Mouse (Mus musculus) heart, postnatal 0 days (tissue): Measurements from ENCODE around the gene Vwf. TPM values are rescaled to one million over a fixed set of nuclear protein-coding genes. Genes with fewer than 3 reads are reported as not detected.

Source experiments
- ATAC-seq: fragments of 200-750 bp; cut with Nextera tagmentation; 2 replicates; pipeline ENCODE4 v1.8.0; 2017; ENCODE audit warnings: low read depth, moderate number of reproducible peaks, moderate library complexity; ENCODE audit not compliant: insufficient read depth
- DNase-seq: peaks from one replicate; pipeline ENCODE4 v3.0.0-alpha.2; 2016; ENCODE audit warnings: low spot score
- H3K27ac ChIP-seq: fragments of 300-500 bp; sonication (generic); 2 replicates; pipeline ENCODE4 v1.5.1; 2014; ENCODE audit warnings: low read depth, mild to moderate bottlenecking
- H3K27me3 ChIP-seq: fragments of 300-500 bp; sonication (generic); 2 replicates; pipeline ENCODE4 v1.6.1; 2014; ENCODE audit warnings: low read length, mixed read lengths; ENCODE audit not compliant: control insufficient read depth, insufficient read depth
- H3K36me3 ChIP-seq: fragments of 300-500 bp; sonication (generic); replicated peaks from 2 replicates; pipeline ENCODE4 v1.6.1; 2014; ENCODE audit warnings: low read length, mixed read lengths; ENCODE audit not compliant: control insufficient read depth, insufficient read depth
- H3K4me1 ChIP-seq: fragments of 300-500 bp; sonication (generic); 2 replicates; pipeline ENCODE4 v1.6.1; 2014; ENCODE audit warnings: antibody characterized with exemption; ENCODE audit not compliant: control insufficient read depth, insufficient read depth
- H3K4me2 ChIP-seq: fragments of 300-500 bp; sonication (generic); 2 replicates; pipeline ENCODE4 v1.6.1; 2014; ENCODE audit warnings: low read depth, mild to moderate bottlenecking, low read length, moderate library complexity
- H3K4me3 ChIP-seq: fragments of 300-500 bp; sonication (generic); 2 replicates; pipeline ENCODE4 v1.5.1; 2014; ENCODE audit warnings: low read depth, low read length
- H3K9ac ChIP-seq: fragments of 300-500 bp; sonication (generic); replicated peaks from 2 replicates; pipeline ENCODE4 v1.6.1; 2014; ENCODE audit warnings: low read depth, low read length, mixed read lengths
- H3K9me3 ChIP-seq: fragments of 300-500 bp; sonication (generic); replicated peaks from 2 replicates; pipeline ENCODE4 v1.6.1; 2016; ENCODE audit warnings: low read length; ENCODE audit not compliant: control insufficient read depth
- CTCF ChIP-seq: IDR thresholded peaks from 2 replicates; pipeline ENCODE4 v1.5.1; 2016; ENCODE audit warnings: antibody characterized with exemption, control low read depth, low read depth
- EP300 ChIP-seq: IDR thresholded peaks from 2 replicates; pipeline ENCODE4 v1.6.1; 2016; ENCODE audit warnings: antibody characterized with exemption, low read depth
- WGBS: fragments of 180-500 bp; shearing (Covaris S2); extraction: QIAGEN DNeasy Blood & Tissue Kit; methylation state at CpG from one replicate; pipeline ENCODE4 v1.1.7; 2014; 5-methylcytosine and 5-hydroxymethylcytosine counted together
- polyA plus RNA-seq: library from polyadenylated mRNA; unstranded; fragments of >200 nt; fragmentation: Nextera tagmentation; extraction: Ambion mirVana; gene quantifications from 2 replicates; pipeline ENCODE4 v1.2.1, GENCODE M21; 2015
- total RNA-seq: library from RNA; depleted of rRNA; stranded (reverse); fragments of >200 nt; gene quantifications from 2 replicates; pipeline ENCODE4 v1.2.3, GENCODE M21; 2014; ENCODE audit warnings: low replicate concordance

The Vwf gene
- total and polyA plus RNA-seq, 2 experiments from 2014 or later = 21.9 to 99.9 TPM

DNA sequence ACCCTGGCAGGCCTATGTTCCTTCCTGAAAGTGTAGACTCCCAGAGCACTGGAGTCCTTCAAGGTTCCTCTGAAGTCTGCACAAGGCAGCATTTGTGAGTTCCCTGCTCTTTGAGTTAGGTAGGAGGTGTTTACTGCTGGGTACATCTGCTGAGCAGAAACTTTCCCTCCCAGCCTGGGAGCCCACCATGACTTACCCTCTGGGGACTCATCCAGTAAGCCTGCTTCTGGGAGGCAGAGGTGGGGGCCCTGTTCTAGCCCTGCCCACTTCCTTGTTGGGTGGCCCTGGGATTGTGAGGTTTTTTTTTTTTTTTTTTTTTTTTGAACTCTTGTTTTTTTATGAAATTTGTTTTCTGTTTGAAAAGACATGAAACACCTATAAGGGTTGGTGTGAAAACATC lies 35.9 kb upstream of the Vwf start:
- Histone ChIP-seq H3K27ac (no peak overlapping the region), H3K4me1 (peaks cover 33% of the 10 kb centered on the region), H3K27me3 (no peaks in the 10 kb centered on the region), H3K9ac (no peak overlapping the region), H3K36me3 (no peaks in the 10 kb centered on the region), H3K9me3 (no peaks in the 10 kb centered on the region), H3K4me3 (no peak overlapping the region), H3K4me2 (no peak overlapping the region)
- DNase-seq = no peak
- TF ChIP-seq EP300 (no peak), CTCF (no peak)
- ATAC-seq = no peak

- H3K9ac ChIP-seq = no peak overlapping the region
- no peak for DNase-seq
- no peak overlapping the region for H3K4me3 ChIP-seq
- TF ChIP-seq CTCF = no peak
- 71% methylated on average over 7 of the region's 7 CpGs for WGBS
- no peak for ATAC-seq
- no peaks in the 10 kb centered on the region for H3K9me3 ChIP-seq
- no peaks in the 10 kb centered on the region for H3K36me3 ChIP-seq
- peaks cover 37% of the 10 kb centered on the region for H3K4me1 ChIP-seq
- H3K27ac ChIP-seq = no peak overlapping the region
- H3K4me2 ChIP-seq = no peak overlapping the region
- no peaks in the 10 kb centered on the region for H3K27me3 ChIP-seq
These were observed 35.4 kb upstream of the Vwf start for GRCm38 (mm10) chr6:125511196-125511595.

- H3K27ac ChIP-seq = peak overlapping the region; percentile 64
- H3K4me2 ChIP-seq = no peak overlapping the region
- ATAC-seq (peak; percentile 72), DNase-seq (peak; percentile 84)
- H3K4me3 ChIP-seq = no peak overlapping the region
- H3K4me1 ChIP-seq = peaks cover 37% of the 10 kb centered on the region
- H3K27me3 ChIP-seq = no peaks in the 10 kb centered on the region
- no peaks in the 10 kb centered on the region for H3K9me3 ChIP-seq
- H3K36me3 ChIP-seq = no peaks in the 10 kb centered on the region
- 27% methylated on average over 6 of the region's 6 CpGs for WGBS
- TF ChIP-seq CTCF = no peak
- no peak overlapping the region for H3K9ac ChIP-seq
These were observed 33.5 kb upstream of the Vwf start for GRCm38 (mm10) chr6:125512950-125513596.

DNA sequence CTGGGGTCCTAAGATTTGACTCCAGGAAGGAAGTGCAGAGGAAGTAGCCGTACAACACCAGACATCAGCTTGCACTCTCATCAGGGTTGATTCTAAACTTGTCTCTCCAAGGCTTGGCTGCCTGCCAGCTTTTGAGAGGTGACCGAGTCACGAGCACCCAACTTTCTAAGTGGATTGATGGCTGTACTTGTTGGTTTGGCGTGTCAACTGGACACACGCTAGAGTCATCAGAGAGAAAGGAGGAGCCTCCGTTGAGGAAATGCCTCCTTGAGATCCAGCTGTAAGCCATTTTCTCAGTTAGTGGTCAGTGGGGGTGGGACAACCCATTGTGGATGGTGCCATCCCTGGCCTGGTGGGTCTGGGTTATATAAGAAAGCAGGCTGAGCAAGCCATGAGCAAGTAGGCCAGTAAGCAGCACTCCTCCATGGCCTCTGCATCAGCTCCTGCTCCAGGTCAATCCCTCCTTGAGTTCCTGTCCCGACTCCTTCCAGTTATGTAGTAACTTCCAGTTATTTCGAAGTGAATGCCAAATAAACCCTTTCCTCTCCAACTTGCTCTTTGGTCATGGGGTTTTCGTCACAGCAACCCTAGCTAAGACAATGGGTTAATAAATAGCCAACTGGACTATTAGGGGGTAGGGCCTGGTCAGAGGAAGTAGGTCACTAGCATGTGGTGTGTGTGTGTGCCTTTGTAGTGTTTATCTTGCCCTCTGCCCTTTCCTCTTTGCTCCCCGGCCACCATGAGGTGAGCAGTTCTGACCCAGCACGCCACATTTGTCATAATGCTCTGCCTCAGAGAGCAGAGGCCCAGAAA lies 30.9 kb upstream of the Vwf start:
- no peak overlapping the region for H3K4me3 ChIP-seq
- ATAC-seq (peak; percentile 25), DNase-seq (no peak)
- 42% methylated on average over 11 of the region's 11 CpGs for WGBS
- H3K27ac ChIP-seq = no peak overlapping the region
- no peak overlapping the region for H3K9ac ChIP-seq
- no peaks in the 10 kb centered on the region for H3K9me3 ChIP-seq
- H3K4me1 ChIP-seq = peaks cover 34% of the 10 kb centered on the region
- no peak for TF ChIP-seq EP300
- TF ChIP-seq CTCF = no peak
- H3K36me3 ChIP-seq = no peaks in the 10 kb centered on the region
- H3K27me3 ChIP-seq = no peaks in the 10 kb centered on the region
- no peak overlapping the region for H3K4me2 ChIP-seq

DNA sequence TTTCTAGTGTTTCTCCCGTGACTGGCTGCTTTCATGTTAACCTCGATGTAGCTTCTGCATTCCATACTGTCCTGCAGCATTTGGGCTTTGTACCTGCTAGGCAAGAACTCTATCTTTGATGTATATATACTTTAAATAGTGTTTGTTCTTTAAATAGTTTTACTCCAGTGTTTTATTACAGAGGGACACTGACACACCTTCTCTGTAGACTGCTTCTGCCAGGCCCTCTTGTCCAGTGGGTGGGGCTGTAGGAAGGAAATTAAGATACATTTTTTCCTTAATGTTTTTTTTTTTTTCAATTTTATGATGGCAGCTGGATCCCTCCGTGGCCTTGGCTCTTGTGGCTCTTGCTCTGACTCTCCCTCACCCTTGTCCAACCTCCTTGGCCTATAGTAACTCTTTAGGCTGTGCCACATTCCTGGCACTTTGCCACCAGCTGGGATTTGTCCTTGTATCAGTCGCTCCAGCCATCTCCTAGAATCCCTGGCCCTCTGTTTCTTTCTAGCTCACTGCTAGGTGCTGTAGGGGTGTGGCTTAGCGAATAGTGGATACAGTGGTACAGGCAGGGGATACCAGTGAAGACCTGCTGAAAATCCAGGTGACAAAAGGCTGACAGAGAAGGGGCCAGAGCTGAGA lies 24.9 kb upstream of the Vwf start:
- Histone ChIP-seq H3K4me3 (no peak overlapping the region), H3K9me3 (no peaks in the 10 kb centered on the region), H3K4me1 (no peaks in the 10 kb centered on the region), H3K36me3 (no peaks in the 10 kb centered on the region), H3K4me2 (no peak overlapping the region), H3K27ac (no peak overlapping the region), H3K27me3 (no peaks in the 10 kb centered on the region), H3K9ac (no peak overlapping the region)
- TF ChIP-seq EP300 (no peak), CTCF (no peak)
- ATAC-seq = no peak
- no peak for DNase-seq
- WGBS = 37% methylated on average over 5 of the region's 5 CpGs
